Mouse (Mus musculus): ENCODE results near the gene Pax2. TPM values are rescaled to one million over a fixed set of nuclear protein-coding genes. Genes with fewer than 3 reads are reported as not detected.

The Pax2 gene
- polyA plus RNA-seq, 1 experiment from 2014 or later = 15.1 TPM

DNA sequence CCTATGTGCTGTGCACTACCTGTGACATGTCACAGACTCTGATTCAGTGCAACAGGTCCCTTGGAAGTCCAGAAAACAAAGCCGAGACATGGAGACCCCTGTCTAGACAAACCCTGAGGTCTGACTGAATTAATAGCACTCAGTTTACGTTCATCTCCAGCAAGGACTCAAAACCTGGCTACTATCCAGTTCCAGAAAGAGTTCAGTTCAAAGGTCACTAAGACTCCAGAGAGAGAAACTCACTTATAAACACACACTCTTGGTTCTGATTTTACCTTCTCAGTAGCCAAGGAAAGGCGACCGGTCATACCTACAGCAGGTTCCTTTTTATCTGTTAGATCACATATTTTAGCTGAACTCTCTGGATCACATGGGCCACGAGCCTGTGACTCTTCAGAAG, 43.3 kb downstream of the Pax2 start:
- Histone ChIP-seq H3K4me3 (no peak overlapping the region), H3K27me3 (peaks cover 7% of the 10 kb centered on the region; the same call in 1 of the 2 replicates), H3K4me2 (replicated peaks) (no peak overlapping the region), H3K9ac (no peak overlapping the region), H3K4me1 (peaks cover 52% of the 10 kb centered on the region), H3K36me3 (no peaks in the 10 kb centered on the region), H3K9me3 (replicated peaks) (no peaks in the 10 kb centered on the region), H3K27ac (no peak overlapping the region)
- ATAC-seq (ENCODE audit: low FRiP score) = no peak
- WGBS = 77% methylated on average over 5 of the region's 5 CpGs

DNA sequence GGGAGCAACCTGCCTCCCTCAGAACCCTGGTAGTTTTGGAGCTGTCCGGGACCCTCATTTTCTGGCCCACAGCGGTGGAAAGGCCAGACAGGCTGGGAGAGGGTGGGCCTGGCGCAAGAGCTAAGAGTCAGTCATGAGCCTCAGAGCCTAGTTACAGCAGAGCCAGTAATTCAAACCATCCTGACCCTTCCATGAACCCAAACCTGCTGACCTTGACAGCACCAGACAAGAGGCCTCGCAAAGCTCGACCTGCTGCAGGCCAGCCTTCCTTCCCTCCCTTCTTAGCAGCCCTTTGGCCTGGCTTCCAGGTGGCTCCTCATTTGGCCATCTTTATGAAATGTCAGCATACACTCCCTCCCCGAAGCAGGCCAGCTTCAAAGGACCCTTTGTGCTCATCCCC, 44.5 kb downstream of the Pax2 start:
- H3K4me1 ChIP-seq = peaks cover 52% of the 10 kb centered on the region
- H3K36me3 ChIP-seq = no peaks in the 10 kb centered on the region
- H3K9me3 ChIP-seq (replicated peaks) = no peaks in the 10 kb centered on the region
- 48% methylated on average over 6 of the region's 6 CpGs for WGBS
- no peak overlapping the region for H3K4me3 ChIP-seq
- H3K9ac ChIP-seq = no peak overlapping the region
- ATAC-seq (ENCODE audit: low FRiP score) = no peak
- no peak overlapping the region for H3K4me2 ChIP-seq (replicated peaks)
- H3K27me3 ChIP-seq = peaks cover 7% of the 10 kb centered on the region; the same call in 1 of the 2 replicates
- no peak overlapping the region for H3K27ac ChIP-seq

DNA sequence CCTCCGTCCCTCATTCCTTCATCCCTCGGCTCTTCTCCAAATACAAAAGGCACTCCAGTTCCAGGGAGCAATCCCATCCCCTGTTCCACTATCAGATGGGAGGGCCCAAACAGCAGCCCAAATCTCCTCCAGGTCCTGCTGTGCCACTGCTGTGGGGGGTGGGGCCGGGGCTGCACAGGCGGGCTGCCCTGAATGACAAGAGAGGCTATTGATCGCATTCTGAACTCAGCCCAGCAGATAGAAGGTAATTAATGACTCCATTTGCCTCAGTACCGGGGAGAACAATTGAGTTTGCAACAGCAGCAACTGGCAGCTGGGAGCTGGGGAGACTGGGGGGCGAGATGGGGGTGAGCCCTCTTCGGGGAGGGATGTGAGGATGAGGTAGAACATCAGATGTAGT, 52.9 kb downstream of the Pax2 start:
- WGBS = 2% methylated on average over 8 of the region's 8 CpGs
- ATAC-seq (ENCODE audit: low FRiP score) = peak; percentile 50; the same call in 1 of the 2 replicates
- Histone ChIP-seq H3K27me3 (peaks cover 4% of the 10 kb centered on the region), H3K4me2 (replicated peaks) (peak overlapping the region; percentile 22; the same call in 1 of the 2 replicates), H3K36me3 (no peaks in the 10 kb centered on the region), H3K4me1 (peaks cover 25% of the 10 kb centered on the region), H3K9ac (no peak overlapping the region), H3K4me3 (no peak overlapping the region), H3K27ac (peak overlapping the region; percentile 41; the same call in 1 of the 2 replicates), H3K9me3 (replicated peaks) (no peaks in the 10 kb centered on the region)

GRCm38 (mm10) chr19:44812666-44813429, 57.0 kb downstream of the Pax2 start:
- no peaks in the 10 kb centered on the region for H3K9me3 ChIP-seq (replicated peaks)
- no peak overlapping the region for H3K4me2 ChIP-seq (replicated peaks)
- H3K4me1 ChIP-seq = peaks cover 40% of the 10 kb centered on the region
- no peak overlapping the region for H3K4me3 ChIP-seq
- no peaks in the 10 kb centered on the region for H3K36me3 ChIP-seq
- peaks cover 11% of the 10 kb centered on the region for H3K27me3 ChIP-seq
- WGBS = 70% methylated on average over 12 of the region's 13 CpGs
- H3K27ac ChIP-seq = no peak overlapping the region; the same call in none of the 2 replicates
- H3K9ac ChIP-seq = no peak overlapping the region
- ATAC-seq (ENCODE audit: low FRiP score) = 0 out of 2 replicates have a peak, but pooled peaks have one; percentile 9

- WGBS = 83% methylated on average over 3 of the region's 3 CpGs
- H3K4me1 ChIP-seq = peaks cover 47% of the 10 kb centered on the region
- H3K9ac ChIP-seq = no peak overlapping the region
- no peak overlapping the region for H3K27ac ChIP-seq
- H3K27me3 ChIP-seq = peaks cover 21% of the 10 kb centered on the region
- H3K9me3 ChIP-seq (replicated peaks) = no peaks in the 10 kb centered on the region
- no peak for ATAC-seq (ENCODE audit: low FRiP score)
- no peaks in the 10 kb centered on the region for H3K36me3 ChIP-seq
- no peak overlapping the region for H3K4me3 ChIP-seq
- no peak overlapping the region for H3K4me2 ChIP-seq (replicated peaks)
Measured at GRCm38 (mm10) chr19:44815111-44815510, 59.3 kb downstream of the Pax2 start.

GRCm38 (mm10) chr19:44817403-44818128, 61.7 kb downstream of the Pax2 start:
- Histone ChIP-seq H3K27me3 (peaks cover 38% of the 10 kb centered on the region), H3K9ac (no peak overlapping the region), H3K4me3 (no peak overlapping the region), H3K4me2 (replicated peaks) (no peak overlapping the region), H3K36me3 (no peaks in the 10 kb centered on the region), H3K4me1 (peaks cover 59% of the 10 kb centered on the region), H3K27ac (peak overlapping the region; percentile 36; the same call in 1 of the 2 replicates), H3K9me3 (replicated peaks) (no peaks in the 10 kb centered on the region)
- peak; percentile 53 for ATAC-seq (ENCODE audit: low FRiP score)
- WGBS = 43% methylated on average over 14 of the region's 14 CpGs

DNA sequence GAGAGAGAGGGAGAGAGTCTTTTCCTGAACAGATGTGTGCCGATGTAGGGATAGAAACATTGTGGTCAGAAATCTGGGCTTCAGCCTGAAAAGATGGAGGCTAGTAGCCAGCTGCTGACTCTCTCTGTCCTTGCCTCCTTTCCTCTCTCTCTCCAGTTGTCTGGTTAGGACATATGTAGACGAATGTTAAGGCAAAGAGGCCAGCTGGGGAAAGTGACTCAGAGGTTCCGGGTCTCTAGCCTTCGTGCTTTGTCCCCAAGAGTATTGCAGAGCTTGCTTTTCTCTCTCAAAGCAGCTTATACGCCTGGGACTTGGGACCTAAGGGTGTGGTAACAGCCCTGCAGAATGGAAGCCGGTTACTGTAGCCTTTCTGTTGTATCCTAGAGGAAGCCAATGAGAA, 62.8 kb downstream of the Pax2 start:
- Histone ChIP-seq H3K9me3 (replicated peaks) (no peaks in the 10 kb centered on the region), H3K27me3 (peaks cover 38% of the 10 kb centered on the region), H3K4me1 (peaks cover 51% of the 10 kb centered on the region), H3K27ac (peak overlapping the region; percentile 55; the same call in 1 of the 2 replicates), H3K4me3 (no peak overlapping the region), H3K4me2 (replicated peaks) (no peak overlapping the region), H3K36me3 (no peaks in the 10 kb centered on the region), H3K9ac (no peak overlapping the region)
- 65% methylated on average over 6 of the region's 6 CpGs for WGBS
- ATAC-seq (ENCODE audit: low FRiP score) = no peak

DNA sequence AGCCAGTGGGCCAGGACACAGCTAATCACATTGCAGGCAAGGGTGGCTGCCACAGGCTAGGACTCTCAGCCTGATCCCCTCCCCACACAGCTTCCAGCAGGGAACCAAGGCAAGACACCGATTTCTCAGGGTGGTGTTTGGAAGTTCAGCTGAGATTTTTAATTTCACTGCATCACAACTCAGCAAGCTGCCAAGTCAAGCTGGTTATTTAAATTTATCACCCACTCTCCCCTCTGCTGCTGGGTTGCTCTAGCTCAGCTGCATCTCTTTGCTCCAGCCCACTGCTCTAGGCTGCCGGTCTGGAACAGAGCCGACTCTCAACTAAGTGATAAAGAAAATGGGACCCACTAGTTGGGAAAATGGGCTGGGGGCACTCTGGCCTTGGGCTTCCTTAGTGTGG, 65.7 kb downstream of the Pax2 start:
- WGBS = 63% methylated on average over 3 of the region's 3 CpGs
- H3K36me3 ChIP-seq = no peaks in the 10 kb centered on the region
- H3K4me1 ChIP-seq = peaks cover 65% of the 10 kb centered on the region
- no peak overlapping the region for H3K27ac ChIP-seq
- no peak overlapping the region for H3K4me2 ChIP-seq (replicated peaks)
- no peak for ATAC-seq (ENCODE audit: low FRiP score)
- H3K9me3 ChIP-seq (replicated peaks) = no peaks in the 10 kb centered on the region
- H3K9ac ChIP-seq = no peak overlapping the region
- no peak overlapping the region for H3K4me3 ChIP-seq
- peaks cover 38% of the 10 kb centered on the region for H3K27me3 ChIP-seq

GRCm38 (mm10) chr19:44822295-44822694, 66.5 kb downstream of the Pax2 start:
- Histone ChIP-seq H3K27ac (no peak overlapping the region), H3K9ac (no peak overlapping the region), H3K27me3 (peaks cover 38% of the 10 kb centered on the region), H3K9me3 (replicated peaks) (no peaks in the 10 kb centered on the region), H3K4me3 (no peak overlapping the region), H3K4me1 (peaks cover 59% of the 10 kb centered on the region), H3K4me2 (replicated peaks) (no peak overlapping the region), H3K36me3 (no peaks in the 10 kb centered on the region)
- 62% methylated on average over 5 of the region's 5 CpGs for WGBS
- ATAC-seq (ENCODE audit: low FRiP score) = no peak

DNA sequence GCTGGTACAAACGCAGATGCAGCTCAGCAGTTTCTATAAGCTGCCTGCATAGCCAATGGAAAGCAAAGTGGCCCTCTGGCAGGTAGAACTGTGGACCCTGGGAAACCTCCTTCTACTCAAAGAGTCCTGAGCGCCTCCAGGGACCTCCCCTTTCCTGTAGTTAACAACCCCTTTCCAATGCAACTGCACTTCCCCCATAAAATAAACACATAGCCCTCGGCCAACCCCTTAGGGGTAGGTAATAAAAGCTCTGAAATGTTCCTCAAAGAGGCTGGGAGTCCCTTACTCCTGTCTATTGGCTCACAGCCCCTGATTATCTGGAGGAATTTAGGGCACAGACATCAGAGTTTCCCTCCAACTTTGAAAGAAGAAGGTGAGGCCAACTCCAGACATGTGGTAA, 67.8 kb downstream of the Pax2 start:
- H3K27me3 ChIP-seq = peaks cover 47% of the 10 kb centered on the region
- ATAC-seq (ENCODE audit: low FRiP score) = no peak
- H3K4me2 ChIP-seq (replicated peaks) = no peak overlapping the region
- peaks cover 46% of the 10 kb centered on the region for H3K4me1 ChIP-seq
- H3K36me3 ChIP-seq = no peaks in the 10 kb centered on the region
- H3K4me3 ChIP-seq = no peak overlapping the region
- no peak overlapping the region for H3K27ac ChIP-seq
- H3K9me3 ChIP-seq (replicated peaks) = no peaks in the 10 kb centered on the region
- no peak overlapping the region for H3K9ac ChIP-seq
- 47% methylated on average over 3 of the region's 3 CpGs for WGBS

DNA sequence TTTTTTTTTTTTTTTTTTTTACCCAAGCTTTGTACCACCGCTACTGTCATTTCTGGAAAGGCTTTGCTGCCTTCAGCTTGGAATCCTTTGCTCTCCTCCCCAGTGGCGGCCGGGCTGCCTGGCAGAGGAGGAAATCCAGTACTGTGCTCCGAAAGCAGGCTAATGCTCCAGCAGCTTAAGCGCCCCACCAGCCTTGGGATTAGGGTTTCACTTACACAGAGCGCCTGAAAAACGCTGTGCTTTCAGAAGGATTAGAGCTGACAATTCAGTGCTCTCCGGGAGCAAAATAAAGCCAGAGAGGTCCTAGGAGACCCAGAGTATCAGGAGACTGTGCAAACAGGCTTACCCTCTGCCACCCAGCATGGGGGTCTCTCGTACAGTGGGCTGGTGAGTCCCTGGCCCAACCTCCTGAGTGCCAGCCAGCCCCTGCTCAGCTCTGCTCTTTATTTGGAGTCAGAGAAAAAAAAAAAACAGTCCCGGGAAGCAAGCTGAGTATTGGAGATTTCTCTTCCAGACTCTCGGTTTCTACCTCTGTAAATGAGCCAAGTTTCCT, 69.4 kb downstream of the Pax2 start:
- WGBS = 28% methylated on average over 11 of the region's 11 CpGs

GRCm38 (mm10) chr19:44825819-44826218, 70.0 kb downstream of the Pax2 start:
- 29% methylated on average over 4 of the region's 4 CpGs for WGBS
- Histone ChIP-seq H3K9me3 (replicated peaks) (no peaks in the 10 kb centered on the region), H3K4me2 (replicated peaks) (no peak overlapping the region), H3K36me3 (no peaks in the 10 kb centered on the region), H3K4me3 (no peak overlapping the region), H3K27ac (no peak overlapping the region), H3K4me1 (peaks cover 30% of the 10 kb centered on the region), H3K27me3 (peaks cover 40% of the 10 kb centered on the region), H3K9ac (no peak overlapping the region)
- ATAC-seq (ENCODE audit: low FRiP score) = no peak

More for the DNA sequence above, 69.4 kb downstream of the Pax2 start:
- no peak for ATAC-seq (ENCODE audit: low FRiP score)
- Histone ChIP-seq H3K36me3 (no peaks in the 10 kb centered on the region), H3K4me3 (no peak overlapping the region), H3K4me1 (peaks cover 34% of the 10 kb centered on the region), H3K27ac (no peak overlapping the region), H3K27me3 (peaks cover 42% of the 10 kb centered on the region), H3K4me2 (replicated peaks) (no peak overlapping the region), H3K9ac (no peak overlapping the region), H3K9me3 (replicated peaks) (no peaks in the 10 kb centered on the region)
